Mouse (Mus musculus) liver, embryonic 14.5 days (tissue): Measurements from ENCODE around the gene Srgap2. TPM values are rescaled to one million over a fixed set of nuclear protein-coding genes. Genes with fewer than 3 reads are reported as not detected.

Experiments used
- ATAC-seq: fragments of 200-750 bp; cut with Nextera tagmentation; 2 replicates; pipeline ENCODE4 v1.8.0; 2017; ENCODE audit warnings: moderate number of reproducible peaks, mild to moderate bottlenecking, moderate library complexity; ENCODE audit not compliant: insufficient read depth
- DNase-seq, 3 experiments: peaks; one replicate each; pipeline ENCODE4 v3.0.0-alpha.2; 2012 to 2013; ENCODE audit warnings: low read depth in 3 of 3, low spot score in 3 of 3
- H3K27ac ChIP-seq: fragments of 300-500 bp; sonication (generic); 2 replicates; pipeline ENCODE4 v1.5.1; 2014; ENCODE audit warnings: moderate library complexity, mild to moderate bottlenecking, control low read depth, inconsistent platforms
- H3K27me3 ChIP-seq: fragments of 300-500 bp; sonication (generic); 2 replicates; pipeline ENCODE4 v1.6.1; 2014; ENCODE audit warnings: mild to moderate bottlenecking, low read length, moderate library complexity; ENCODE audit not compliant: control insufficient read depth, insufficient read depth
- H3K36me3 ChIP-seq: fragments of 300-500 bp; sonication (generic); replicated peaks from 2 replicates; pipeline ENCODE4 v1.6.1; 2014; ENCODE audit warnings: low read depth; ENCODE audit not compliant: control insufficient read depth, insufficient read depth
- H3K4me1 ChIP-seq, 2 experiments: fragments of 200-500 bp in 1 of 2; fragments of 300-500 bp in 1 of 2; sonication (generic) in 1 of 2; replicated peaks; 2 replicates each; pipeline ENCODE4 v1.6.1; 2012 to 2014; ENCODE audit warnings: antibody characterized with exemption in 1 of 2, inconsistent platforms in 1 of 2, low read length in 1 of 2; ENCODE audit not compliant: control insufficient read depth in 2 of 2, insufficient read depth in 2 of 2
- H3K4me2 ChIP-seq: fragments of 300-500 bp; sonication (generic); 2 replicates; pipeline ENCODE4 v1.6.1; 2014; ENCODE audit warnings: low read depth, mild to moderate bottlenecking, control low read depth, moderate library complexity
- H3K4me3 ChIP-seq, 2 experiments: fragments of 200-500 bp in 1 of 2; fragments of 300-500 bp in 1 of 2; sonication (generic) in 1 of 2; 2 replicates each; pipeline ENCODE4 v1.5.1; 2012 to 2014; ENCODE audit warnings: low read depth in 2 of 2, low read length in 2 of 2, mild to moderate bottlenecking in 2 of 2, control low read depth in 1 of 2, inconsistent platforms in 1 of 2, moderate library complexity in 1 of 2; ENCODE audit not compliant: insufficient read depth in 1 of 2
- H3K9ac ChIP-seq: fragments of 300-500 bp; sonication (generic); replicated peaks from 2 replicates; pipeline ENCODE4 v1.6.1; 2014; ENCODE audit warnings: mild to moderate bottlenecking, control low read depth, moderate library complexity
- H3K9me3 ChIP-seq: fragments of 300-500 bp; sonication (generic); 2 replicates; pipeline ENCODE4 v1.6.1; 2016; ENCODE audit warnings: low read length, mixed read lengths; ENCODE audit not compliant: control insufficient read depth
- CTCF ChIP-seq: IDR thresholded peaks from 2 replicates; pipeline ENCODE4 v1.5.1; 2016; ENCODE audit warnings: antibody characterized with exemption, low read depth, control low read depth
- EP300 ChIP-seq: IDR thresholded peaks from 2 replicates; pipeline ENCODE4 v1.6.1; 2016; ENCODE audit warnings: antibody characterized with exemption, low read depth
- WGBS: fragments of 180-500 bp; shearing (Covaris S2); extraction: QIAGEN DNeasy Blood & Tissue Kit; methylation state at CpG from one replicate; pipeline ENCODE4 v1.1.7; 2014; ENCODE audit not compliant: insufficient replicate concordance; 5-methylcytosine and 5-hydroxymethylcytosine counted together
- polyA plus RNA-seq, 2 experiments: library from polyadenylated mRNA; depleted of rRNA in 1 of 2; stranded (reverse) in 1 of 2; unstranded in 1 of 2; fragments of >200 nt; fragmentation: Nextera tagmentation in 1 of 2; extraction: Ambion mirVana in 1 of 2; gene quantifications; 2 replicates each; pipeline versions ENCODE4 v1.2.1 to v1.2.3; 2012 to 2014

The Srgap2 gene
- polyA plus RNA-seq, 2 experiments = 3.9 to 4.9 TPM

DNA sequence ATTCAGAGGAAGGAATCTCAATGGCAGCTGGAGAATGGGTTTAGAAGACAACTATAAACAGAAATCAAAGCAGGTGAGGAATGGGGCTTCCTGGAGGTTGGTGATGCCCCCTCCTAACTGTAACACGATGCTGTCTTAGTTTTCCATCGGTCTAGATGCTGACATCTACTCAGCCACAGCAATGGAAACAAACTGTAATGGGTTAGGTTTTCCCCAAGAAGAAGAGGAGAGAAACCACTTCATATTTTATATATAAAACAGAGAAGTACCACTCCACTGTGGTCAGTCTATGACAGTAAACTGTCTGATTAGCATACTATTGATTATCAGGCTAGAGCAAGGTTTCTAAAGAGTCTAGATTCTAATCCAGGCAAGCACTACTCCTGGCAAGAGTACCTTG is 179.4 kb downstream of the Srgap2 start:
- Histone ChIP-seq H3K36me3 (no peaks in the 10 kb centered on the region), H3K9me3 (no peaks in the 10 kb centered on the region), H3K27ac (no peak overlapping the region), H3K4me2 (no peak overlapping the region), H3K4me1 (no peaks in the 10 kb centered on the region), H3K27me3 (no peaks in the 10 kb centered on the region), H3K9ac (no peak overlapping the region), H3K4me3 (no peak overlapping the region)
- 52% methylated on average over 2 of the region's 2 CpGs for WGBS
- TF ChIP-seq CTCF (no peak), EP300 (no peak)
- ATAC-seq = no peak
- DNase-seq = no peak

DNA sequence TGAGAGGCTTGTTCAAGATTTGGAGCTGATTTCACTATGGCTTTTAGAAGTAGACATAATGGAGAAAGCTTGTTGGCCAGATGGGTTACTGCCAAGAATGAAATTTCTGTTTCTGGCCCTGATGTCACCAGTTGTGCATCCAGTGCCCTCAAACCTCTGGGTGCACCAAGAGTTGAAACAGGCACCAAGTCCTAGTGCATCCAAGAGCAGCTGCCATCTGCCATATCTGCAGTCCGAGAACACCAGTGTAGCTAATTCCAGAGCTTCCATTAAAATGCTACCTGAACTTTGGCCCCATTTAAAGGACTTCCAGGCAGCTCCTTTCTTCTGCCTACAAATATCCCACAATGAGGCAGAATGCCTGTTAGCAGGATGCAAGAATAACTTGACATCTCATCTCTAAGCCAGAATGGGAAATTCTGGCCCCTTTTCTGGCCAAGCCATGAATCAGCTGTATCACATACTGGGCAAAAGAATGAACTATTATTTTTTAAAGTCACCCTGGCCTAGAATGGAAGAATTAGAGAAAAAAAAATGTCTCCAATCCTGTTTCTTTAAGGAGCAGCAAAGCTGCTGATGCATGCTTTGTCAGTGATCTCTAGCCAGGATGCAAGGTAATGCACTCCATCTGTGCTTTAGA is 180.1 kb downstream of the Srgap2 start:
- no peak for DNase-seq
- Histone ChIP-seq H3K4me3 (no peak overlapping the region), H3K9me3 (no peaks in the 10 kb centered on the region), H3K9ac (no peak overlapping the region), H3K4me2 (no peak overlapping the region), H3K27me3 (no peaks in the 10 kb centered on the region), H3K36me3 (no peaks in the 10 kb centered on the region), H3K27ac (no peak overlapping the region), H3K4me1 (no peaks in the 10 kb centered on the region)
- TF ChIP-seq EP300 = no peak
- TF ChIP-seq CTCF = no peak
- no peak for ATAC-seq
- WGBS = 59% methylated on average over 1 of the region's 1 CpGs

DNA sequence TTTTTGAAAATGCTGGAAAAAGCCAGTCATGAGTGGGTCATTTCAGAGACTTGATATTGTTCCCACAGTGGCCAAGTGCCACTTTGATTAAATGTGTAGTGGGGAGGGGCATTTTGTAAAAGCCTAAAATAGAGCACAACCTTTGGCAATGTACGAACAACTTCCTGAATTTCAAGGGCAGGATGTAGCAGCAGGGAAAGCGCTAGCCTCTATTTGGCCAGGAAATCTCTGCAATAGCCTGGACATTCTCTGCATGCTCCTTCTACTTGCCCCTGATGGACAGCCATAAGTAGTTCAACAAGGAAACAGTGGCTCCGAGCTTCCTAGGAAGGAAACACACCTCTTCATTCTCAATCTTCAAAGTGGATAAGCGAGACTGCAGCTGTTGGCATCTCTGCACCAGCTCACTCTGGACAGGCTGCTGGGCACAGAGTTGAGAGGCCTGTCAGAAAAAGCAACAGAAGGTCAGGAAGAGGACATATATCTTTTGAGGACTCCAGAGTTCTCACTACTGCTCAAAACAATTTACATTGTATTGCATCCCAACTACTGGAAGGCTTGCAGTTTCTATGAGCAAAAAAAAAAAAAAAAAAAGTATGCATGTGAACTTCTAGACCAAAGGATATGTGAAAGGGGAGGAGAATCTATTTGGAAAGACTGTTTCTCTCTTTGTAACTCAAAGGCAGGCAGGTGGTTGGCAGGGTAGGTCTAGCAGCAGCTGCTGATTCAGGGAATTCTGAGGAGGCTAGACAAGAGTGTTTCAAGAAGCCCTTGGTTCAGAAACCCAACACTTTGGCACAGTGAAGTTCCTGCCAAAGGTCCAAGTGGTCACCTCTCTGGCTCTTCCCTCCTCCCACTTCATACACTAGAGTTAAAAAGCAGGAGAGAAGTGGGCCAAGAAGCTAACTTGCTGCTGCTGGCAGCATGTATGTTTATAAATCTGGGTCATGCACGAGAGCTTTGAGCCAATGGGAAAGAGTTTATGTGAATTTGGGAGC is 181.4 kb downstream of the Srgap2 start:
- 57% methylated on average over 5 of the region's 5 CpGs for WGBS
- H3K4me1 ChIP-seq = no peaks in the 10 kb centered on the region
- H3K9me3 ChIP-seq = no peaks in the 10 kb centered on the region
- no peak for TF ChIP-seq EP300
- TF ChIP-seq CTCF = no peak
- H3K36me3 ChIP-seq = no peaks in the 10 kb centered on the region
- no peak for DNase-seq
- no peak overlapping the region for H3K27ac ChIP-seq
- no peak overlapping the region for H3K4me3 ChIP-seq
- ATAC-seq = no peak
- no peak overlapping the region for H3K4me2 ChIP-seq
- H3K27me3 ChIP-seq = no peaks in the 10 kb centered on the region
- H3K9ac ChIP-seq = no peak overlapping the region

DNA sequence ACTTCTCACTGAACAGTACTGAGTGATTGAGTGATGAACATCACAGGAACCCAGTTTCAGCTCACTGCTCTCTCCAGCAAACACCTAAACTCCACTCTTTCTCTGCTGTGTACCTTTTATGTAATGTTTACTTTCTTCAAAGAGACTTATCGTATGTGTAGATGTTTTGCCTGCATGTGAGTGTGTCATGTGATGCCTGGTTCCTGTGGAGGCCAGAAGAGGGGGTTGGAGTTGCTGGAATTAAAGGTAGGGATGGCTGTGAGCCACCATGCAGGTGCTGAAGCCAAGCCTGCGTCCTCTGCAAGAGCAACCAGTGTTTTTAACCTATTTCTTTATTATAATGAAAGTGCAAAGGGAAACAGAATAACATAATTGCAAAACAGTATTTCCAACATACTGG is 182.5 kb downstream of the Srgap2 start:
- H3K4me3 ChIP-seq = no peak overlapping the region
- no peaks in the 10 kb centered on the region for H3K4me1 ChIP-seq
- no peak overlapping the region for H3K27ac ChIP-seq
- H3K9ac ChIP-seq = no peak overlapping the region
- H3K4me2 ChIP-seq = no peak overlapping the region
- H3K27me3 ChIP-seq = no peaks in the 10 kb centered on the region
- TF ChIP-seq EP300 (no peak), CTCF (no peak)
- DNase-seq = no peak
- no peaks in the 10 kb centered on the region for H3K36me3 ChIP-seq
- no peaks in the 10 kb centered on the region for H3K9me3 ChIP-seq
- WGBS = 66% methylated on average over 2 of the region's 2 CpGs
- ATAC-seq = no peak

DNA sequence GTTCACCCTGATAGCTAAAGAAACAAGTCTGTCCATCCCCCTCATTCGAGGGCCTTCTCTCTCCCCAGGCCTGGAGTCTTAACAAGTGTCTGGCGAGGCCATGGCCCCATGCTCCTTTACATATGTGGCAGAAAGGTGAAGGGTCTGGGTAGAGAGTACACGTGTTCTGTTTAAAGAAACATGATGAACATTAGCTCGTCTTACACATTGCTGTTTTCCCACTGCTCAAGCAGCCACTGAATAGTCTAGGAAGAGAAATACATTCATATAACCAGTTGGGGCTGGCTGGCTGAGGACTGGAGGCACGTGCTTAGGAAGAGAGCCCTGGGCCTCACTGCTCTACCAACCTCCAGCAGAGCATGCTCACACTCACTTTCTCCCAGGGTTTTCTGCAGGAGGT is 191.1 kb downstream of the Srgap2 start:
- no peaks in the 10 kb centered on the region for H3K9me3 ChIP-seq
- ATAC-seq = no peak
- WGBS = 65% methylated on average over 5 of the region's 5 CpGs
- peaks cover 5% of the 10 kb centered on the region for H3K36me3 ChIP-seq
- H3K4me3 ChIP-seq = no peak overlapping the region
- no peak overlapping the region for H3K4me2 ChIP-seq
- H3K27ac ChIP-seq = no peak overlapping the region
- no peak for DNase-seq
- H3K27me3 ChIP-seq = no peaks in the 10 kb centered on the region
- H3K4me1 ChIP-seq = no peaks in the 10 kb centered on the region
- no peak overlapping the region for H3K9ac ChIP-seq
- TF ChIP-seq EP300 (no peak), CTCF (no peak)
